Mouse (Mus musculus) megakaryocyte, embryonic 14.5 days (primary cell): ENCODE results near the gene Erich6b.

Experiments used
- FLI1 ChIP-seq: IDR thresholded peaks from 2 replicates; pipeline ENCODE4 v1.6.1; 2012; ENCODE audit warnings: low read length, inconsistent platforms, mixed read lengths
- GATA1 ChIP-seq: IDR thresholded peaks from 3 replicates; pipeline ENCODE4 v1.6.1; 2012; ENCODE audit warnings: mixed read lengths, low read length, inconsistent platforms, borderline replicate concordance

DNA sequence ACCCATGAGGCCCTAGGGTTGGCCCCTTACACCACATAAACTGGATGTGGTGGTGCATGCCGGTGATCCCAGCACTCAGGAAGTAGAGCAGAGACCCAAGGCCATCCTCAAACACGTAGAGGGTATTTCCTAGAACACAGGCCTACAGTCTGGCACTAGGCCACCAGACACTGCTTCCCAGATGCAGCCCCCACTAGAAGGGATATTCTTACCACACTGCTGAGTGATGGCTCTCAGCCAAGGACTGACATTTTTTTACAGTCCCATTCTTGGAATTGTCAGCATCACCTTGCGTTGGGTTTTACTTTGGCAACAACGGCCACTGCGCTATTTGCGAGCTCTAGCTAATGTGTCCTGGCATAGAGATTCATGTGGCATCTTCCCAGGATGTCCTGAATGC, 18.9 kb downstream of the Erich6b start:
- TF ChIP-seq GATA1 (no peak), FLI1 (no peak)
